Mouse (Mus musculus) midbrain, embryonic 11.5 days (tissue): ENCODE measurements around the gene Rnf121. TPM values are rescaled to one million over a fixed set of nuclear protein-coding genes. Genes with fewer than 3 reads are reported as not detected.

ENCODE experiments used
- ATAC-seq: fragments of 200-750 bp; cut with Nextera tagmentation; 2 replicates; pipeline ENCODE4 v1.8.0; 2017; ENCODE audit warnings: moderate TSS enrichment, moderate library complexity; ENCODE audit not compliant: low FRiP score
- DNase-seq: peaks from one replicate; pipeline ENCODE4 v3.0.0; 2015; ENCODE audit warnings: low spot score; ENCODE audit errors: missing footprints
- H3K27ac ChIP-seq: fragments of 300-500 bp; sonication (generic); 2 replicates; pipeline ENCODE4 v1.5.1; 2014; ENCODE audit warnings: low read depth, low read length
- H3K27me3 ChIP-seq: fragments of 300-500 bp; sonication (generic); 2 replicates; pipeline ENCODE4 v1.6.1; 2014; ENCODE audit warnings: mild to moderate bottlenecking, low read length, moderate library complexity, mixed read lengths; ENCODE audit not compliant: control insufficient read depth, insufficient read depth
- H3K36me3 ChIP-seq: fragments of 300-500 bp; sonication (generic); 2 replicates; pipeline ENCODE4 v1.6.1; 2014; ENCODE audit warnings: mild to moderate bottlenecking, low read length, moderate library complexity, mixed read lengths; ENCODE audit not compliant: control insufficient read depth, insufficient read depth
- H3K4me1 ChIP-seq: fragments of 300-500 bp; sonication (generic); 2 replicates; pipeline ENCODE4 v1.6.1; 2014; ENCODE audit warnings: low read length; ENCODE audit not compliant: control insufficient read depth, insufficient read depth
- H3K4me2 ChIP-seq: fragments of 300-500 bp; sonication (generic); 2 replicates; pipeline ENCODE4 v1.6.1; 2014; ENCODE audit warnings: mild to moderate bottlenecking, moderate library complexity
- H3K4me3 ChIP-seq: fragments of 300-500 bp; sonication (generic); 2 replicates; pipeline ENCODE4 v1.5.1; 2014; ENCODE audit warnings: low read depth, low read length
- H3K9ac ChIP-seq: fragments of 300-500 bp; sonication (generic); 2 replicates; pipeline ENCODE4 v1.6.1; 2014; ENCODE audit warnings: low read length
- H3K9me3 ChIP-seq: fragments of 300-500 bp; sonication (generic); 2 replicates; pipeline ENCODE4 v1.6.1; 2016; ENCODE audit warnings: low read length; ENCODE audit not compliant: control insufficient read depth
- WGBS: fragments of 180-500 bp; shearing (Covaris S2); extraction: QIAGEN DNeasy Blood & Tissue Kit; methylation state at CpG from one replicate; pipeline ENCODE4 v1.1.7; 2014; 5-methylcytosine and 5-hydroxymethylcytosine counted together
- polyA plus RNA-seq: library from polyadenylated mRNA; unstranded; fragments of >200 nt; fragmentation: Nextera tagmentation; extraction: Ambion mirVana; gene quantifications from 2 replicates; pipeline ENCODE4 v1.2.1, GENCODE M21; 2014

Rnf121 gene
- polyA plus RNA-seq, 1 experiment from 2014 or later = 28.3 TPM

- peaks cover 59% of the 10 kb centered on the region for H3K36me3 ChIP-seq
- no peak overlapping the region for H3K4me3 ChIP-seq
- H3K4me2 ChIP-seq = no peak overlapping the region
- H3K27ac ChIP-seq = no peak overlapping the region
- WGBS = 91% methylated on average over 15 of the region's 15 CpGs
- DNase-seq (no peak), ATAC-seq (no peak)
- H3K4me1 ChIP-seq = no peaks in the 10 kb centered on the region
- H3K27me3 ChIP-seq = no peaks in the 10 kb centered on the region
- H3K9me3 ChIP-seq = no peaks in the 10 kb centered on the region
- no peak overlapping the region for H3K9ac ChIP-seq
Measured at GRCm38 (mm10) chr7:101999461-102000151, 65.7 kb downstream of the Rnf121 start.

GRCm38 (mm10) chr7:101998194-101998927, 66.9 kb downstream of the Rnf121 start:
- H3K4me1 ChIP-seq = no peaks in the 10 kb centered on the region
- no peaks in the 10 kb centered on the region for H3K9me3 ChIP-seq
- peak; percentile 96 for DNase-seq
- H3K4me3 ChIP-seq = no peak overlapping the region
- ATAC-seq = peak; percentile 66
- WGBS = 76% methylated on average over 14 of the region's 14 CpGs
- H3K27ac ChIP-seq = no peak overlapping the region
- H3K27me3 ChIP-seq = no peaks in the 10 kb centered on the region
- H3K9ac ChIP-seq = no peak overlapping the region
- no peak overlapping the region for H3K4me2 ChIP-seq
- H3K36me3 ChIP-seq = peaks cover 64% of the 10 kb centered on the region

GRCm38 (mm10) chr7:101994241-101994640, 71.0 kb downstream of the Rnf121 start:
- Histone ChIP-seq H3K27me3 (no peaks in the 10 kb centered on the region), H3K4me1 (no peaks in the 10 kb centered on the region), H3K9ac (no peak overlapping the region), H3K9me3 (no peaks in the 10 kb centered on the region), H3K27ac (no peak overlapping the region), H3K4me3 (no peak overlapping the region), H3K4me2 (no peak overlapping the region), H3K36me3 (peaks cover 58% of the 10 kb centered on the region)
- no peak for ATAC-seq
- 92% methylated on average over 3 of the region's 3 CpGs for WGBS
- no peak for DNase-seq

GRCm38 (mm10) chr7:101985081-101985480, 80.2 kb downstream of the Rnf121 start:
- WGBS = 99% methylated on average over 3 of the region's 3 CpGs
- H3K27me3 ChIP-seq = no peaks in the 10 kb centered on the region
- peaks cover 10% of the 10 kb centered on the region for H3K36me3 ChIP-seq

GRCm38 (mm10) chr7:101982735-101983134, 82.5 kb downstream of the Rnf121 start:
- no peaks in the 10 kb centered on the region for H3K27me3 ChIP-seq
- no peak overlapping the region for H3K4me2 ChIP-seq
- no peak overlapping the region for H3K4me3 ChIP-seq
- H3K9me3 ChIP-seq = no peaks in the 10 kb centered on the region
- no peak for ATAC-seq
- H3K4me1 ChIP-seq = no peaks in the 10 kb centered on the region
- no peak overlapping the region for H3K27ac ChIP-seq
- H3K9ac ChIP-seq = no peak overlapping the region
- whole genome bisulfite sequencing = 80% methylated on average over 1 of the region's 1 CpGs
- no peaks in the 10 kb centered on the region; the same call in 1 of the 2 replicates for H3K36me3 ChIP-seq
- DNase-seq = no peak

More at GRCm38 (mm10) chr7:101985081-101985480, 80.2 kb downstream of the Rnf121 start:
- Histone ChIP-seq H3K4me2 (no peak overlapping the region), H3K27ac (no peak overlapping the region), H3K4me3 (no peak overlapping the region), H3K9me3 (no peaks in the 10 kb centered on the region), H3K9ac (no peak overlapping the region), H3K4me1 (no peaks in the 10 kb centered on the region)
- ATAC-seq = no peak
- DNase-seq = no peak

GRCm38 (mm10) chr7:101974505-101974904, 90.8 kb downstream of the Rnf121 start:
- DNase-seq = no peak
- H3K9ac ChIP-seq = no peak overlapping the region

GRCm38 (mm10) chr7:101973730-101974129, 91.5 kb downstream of the Rnf121 start:
- Histone ChIP-seq H3K4me1 (peaks cover 17% of the 10 kb centered on the region), H3K4me2 (no peak overlapping the region), H3K36me3 (no peaks in the 10 kb centered on the region; the same call in 1 of the 2 replicates), H3K9me3 (no peaks in the 10 kb centered on the region), H3K9ac (no peak overlapping the region), H3K27ac (no peak overlapping the region), H3K27me3 (no peaks in the 10 kb centered on the region), H3K4me3 (no peak overlapping the region)
- no peak for DNase-seq
- WGBS = 80% methylated on average over 3 of the region's 3 CpGs
- no peak for ATAC-seq

More at GRCm38 (mm10) chr7:101974505-101974904, 90.8 kb downstream of the Rnf121 start:
- WGBS = 62% methylated on average over 2 of the region's 2 CpGs
- ATAC-seq = no peak
- Histone ChIP-seq H3K27me3 (no peaks in the 10 kb centered on the region), H3K27ac (no peak overlapping the region), H3K4me2 (no peak overlapping the region), H3K36me3 (no peaks in the 10 kb centered on the region; the same call in 1 of the 2 replicates), H3K4me1 (peaks cover 12% of the 10 kb centered on the region), H3K4me3 (no peak overlapping the region), H3K9me3 (no peaks in the 10 kb centered on the region)

GRCm38 (mm10) chr7:101971721-101972120, 93.5 kb downstream of the Rnf121 start:
- Histone ChIP-seq H3K27me3 (no peaks in the 10 kb centered on the region), H3K4me2 (peak overlapping the region; percentile 70), H3K4me3 (peak overlapping the region; percentile 77), H3K4me1 (peaks cover 17% of the 10 kb centered on the region), H3K36me3 (no peaks in the 10 kb centered on the region; the same call in 1 of the 2 replicates), H3K27ac (peak overlapping the region; percentile 100), H3K9me3 (no peaks in the 10 kb centered on the region), H3K9ac (peak overlapping the region; percentile 94)
- 48% methylated on average over 2 of the region's 2 CpGs for WGBS
- ATAC-seq (no peak), DNase-seq (no peak)

- no peaks in the 10 kb centered on the region for H3K9me3 ChIP-seq
- no peaks in the 10 kb centered on the region for H3K27me3 ChIP-seq
- H3K9ac ChIP-seq = peak overlapping the region; percentile 94
- H3K36me3 ChIP-seq = no peaks in the 10 kb centered on the region
- peak; percentile 67 for ATAC-seq
- peak overlapping the region; percentile 77 for H3K4me3 ChIP-seq
- H3K4me2 ChIP-seq = peak overlapping the region; percentile 70
- WGBS = 7% methylated on average over 19 of the region's 19 CpGs
- peaks cover 17% of the 10 kb centered on the region for H3K4me1 ChIP-seq
- H3K27ac ChIP-seq = peak overlapping the region; percentile 100
- DNase-seq = peak; percentile 98
Measured at GRCm38 (mm10) chr7:101970821-101971461, 94.3 kb downstream of the Rnf121 start.
